In genomic region chr13:47020798-47021197, GRCm38 (mm10) we compare ENCODE assay signal across 15 mouse cellular contexts.
"Had no signal": no experiment of that assay in that cellular context is flagged by ENCODE, and none has a peak within 500 bp of the region (broad histone marks: within the 10 kb centered on the region; RNA-seq: fewer than 3 reads in every experiment).

No protein-coding gene starts in this region.

- H3K4me2 ChIP-seq: intestine, embryonic 15.5 days; liver, embryonic 11.5 days; liver, embryonic 15.5 days; neural tube, embryonic 15.5 days had no signal

- H3K4me1 ChIP-seq: intestine, embryonic 15.5 days; liver, embryonic 15.5 days; midbrain, embryonic 10.5 days; neural tube, embryonic 15.5 days had no signal

- H3K36me3 ChIP-seq: intestine, embryonic 15.5 days; liver, embryonic 15.5 days had no signal

- DNase-seq: layer of hippocampus, adult 9-11 months; layer of hippocampus, postnatal 36 days; lung, adult 2 months; midbrain, embryonic 14.5 days; right cerebral cortex, postnatal 4 days; spleen, adult 18-20 months; thymus, adult 18-20 months; thymus, postnatal 14 days had no signal

- H3K4me3 ChIP-seq: intestine, embryonic 15.5 days; liver, embryonic 15.5 days; midbrain, embryonic 10.5 days; myocyte; neural tube, embryonic 15.5 days had no signal

- H3K9me3 ChIP-seq: intestine, embryonic 15.5 days; liver, embryonic 15.5 days; midbrain, embryonic 10.5 days; neural tube, embryonic 15.5 days had no signal

- H3K9ac ChIP-seq: intestine, embryonic 15.5 days; liver, embryonic 15.5 days; neural tube, embryonic 15.5 days had no signal

- H3K27ac ChIP-seq: intestine, embryonic 15.5 days; liver, embryonic 15.5 days; midbrain, embryonic 10.5 days; neural tube, embryonic 15.5 days had no signal

- H3K27me3 ChIP-seq: intestine, embryonic 15.5 days; liver, embryonic 15.5 days; neural tube, embryonic 15.5 days had no signal

- ATAC-seq: intestine, embryonic 15.5 days; lung, postnatal 0 days had no signal
